Mouse (Mus musculus) thymus, adult 2 months (tissue): Measurements from ENCODE around the gene Rps6ka1. TPM values are rescaled to one million over a fixed set of nuclear protein-coding genes. Genes with fewer than 3 reads are reported as not detected.

ENCODE experiments used
- DNase-seq: peaks from one replicate; pipeline ENCODE4 v3.0.0; 2021
- H3K27ac ChIP-seq: fragments of 200-500 bp; 2 replicates; pipeline ENCODE4 v1.5.1; 2012; ENCODE audit warnings: low read length, control low read depth; ENCODE audit not compliant: control insufficient read depth, insufficient read depth
- H3K27me3 ChIP-seq: fragments of 200-500 bp; 2 replicates; pipeline ENCODE4 v1.6.1; 2012; ENCODE audit warnings: mild to moderate bottlenecking, low read length, moderate library complexity, mixed read lengths; ENCODE audit not compliant: control insufficient read depth, insufficient read depth
- H3K36me3 ChIP-seq: fragments of 200-500 bp; 2 replicates; pipeline ENCODE4 v1.6.1; 2012; ENCODE audit warnings: mild to moderate bottlenecking, low read length, moderate library complexity; ENCODE audit not compliant: control insufficient read depth, insufficient read depth
- H3K4me1 ChIP-seq: fragments of 200-500 bp; replicated peaks from 2 replicates; pipeline ENCODE4 v1.6.1; 2012; ENCODE audit warnings: low read length; ENCODE audit not compliant: control insufficient read depth, insufficient read depth
- H3K4me3 ChIP-seq: fragments of 200-500 bp; 2 replicates; pipeline ENCODE4 v1.5.1; 2012; ENCODE audit warnings: mild to moderate bottlenecking, low read length, control low read depth, moderate library complexity; ENCODE audit not compliant: control insufficient read depth, insufficient read depth
- CTCF ChIP-seq: fragments of 200-500 bp; IDR thresholded peaks from 2 replicates; pipeline ENCODE4 v1.5.1; 2012; ENCODE audit warnings: mild to moderate bottlenecking, control low read depth, low read length, moderate library complexity, borderline replicate concordance; ENCODE audit not compliant: control insufficient read depth, poor library complexity, insufficient read depth; ENCODE audit errors: extremely low read depth
- POLR2A ChIP-seq: fragments of 200-500 bp; IDR thresholded peaks from 2 replicates; pipeline ENCODE4 v1.6.1; 2012; ENCODE audit warnings: mild to moderate bottlenecking, low read length, control low read depth, moderate library complexity; ENCODE audit not compliant: control insufficient read depth, poor library complexity, insufficient read depth; ENCODE audit errors: extremely low read depth
- WGBS: fragments of 180-500 bp; shearing (Covaris S2); methylation state at CpG from one replicate; pipeline ENCODE4 v1.1.7; 2018; 5-methylcytosine and 5-hydroxymethylcytosine counted together
- polyA plus RNA-seq: library from polyadenylated mRNA; depleted of rRNA; stranded (reverse); fragments of >200 nt; gene quantifications from 2 replicates; pipeline ENCODE4 v1.2.3, GENCODE M21; 2012

Gene Rps6ka1
- polyA plus RNA-seq, 1 experiment, result 79.3 TPM

- 94% methylated on average over 13 of the region's 13 CpGs for WGBS
- H3K36me3 ChIP-seq, result peaks cover 25% of the 10 kb centered on the region
- no peaks in the 10 kb centered on the region for H3K27me3 ChIP-seq
- no peak overlapping the region for H3K27ac ChIP-seq
- TF ChIP-seq POLR2A, result no peak
- no peak for TF ChIP-seq CTCF
- H3K4me1 ChIP-seq, result no peaks in the 10 kb centered on the region
- no peak for DNase-seq
- no peak overlapping the region for H3K4me3 ChIP-seq
Observed at GRCm38 (mm10) chr4:133864380-133864981, 23.1 kb downstream of the Rps6ka1 start.

- Histone ChIP-seq H3K4me3 (no peak overlapping the region), H3K27ac (no peak overlapping the region), H3K27me3 (no peaks in the 10 kb centered on the region), H3K36me3 (peaks cover 25% of the 10 kb centered on the region), H3K4me1 (no peaks in the 10 kb centered on the region)
- TF ChIP-seq POLR2A (no peak), CTCF (no peak)
- 90% methylated on average over 12 of the region's 12 CpGs for WGBS
- no peak for DNase-seq
Observed at GRCm38 (mm10) chr4:133863795-133864379, 23.7 kb downstream of the Rps6ka1 start.

GRCm38 (mm10) chr4:133857527-133857926 is 30.1 kb downstream of the Rps6ka1 start:
- no peak overlapping the region for H3K27ac ChIP-seq
- no peak for DNase-seq
- H3K36me3 ChIP-seq, result peaks cover 17% of the 10 kb centered on the region
- TF ChIP-seq POLR2A (no peak), CTCF (peak; percentile 49; the same call in 1 of the 2 replicates)
- no peaks in the 10 kb centered on the region for H3K27me3 ChIP-seq
- WGBS, result 78% methylated on average over 4 of the region's 4 CpGs
- no peaks in the 10 kb centered on the region for H3K4me1 ChIP-seq
- H3K4me3 ChIP-seq, result no peak overlapping the region

GRCm38 (mm10) chr4:133854621-133855020 is 33.0 kb downstream of the Rps6ka1 start:
- no peaks in the 10 kb centered on the region for H3K27me3 ChIP-seq
- TF ChIP-seq POLR2A (no peak), CTCF (no peak)
- H3K36me3 ChIP-seq, result no peaks in the 10 kb centered on the region; the same call in none of the 2 replicates
- no peak overlapping the region for H3K27ac ChIP-seq
- H3K4me3 ChIP-seq, result no peak overlapping the region
- H3K4me1 ChIP-seq, result no peaks in the 10 kb centered on the region
- WGBS, result 98% methylated on average over 4 of the region's 4 CpGs
- no peak for DNase-seq

GRCm38 (mm10) chr4:133853630-133854029 is 34.0 kb downstream of the Rps6ka1 start:
- Histone ChIP-seq H3K27me3 (no peaks in the 10 kb centered on the region), H3K4me1 (no peaks in the 10 kb centered on the region), H3K27ac (no peak overlapping the region), H3K4me3 (no peak overlapping the region), H3K36me3 (no peaks in the 10 kb centered on the region; the same call in 1 of the 2 replicates)
- DNase-seq, result no peak
- 95% methylated on average over 10 of the region's 10 CpGs for WGBS
- TF ChIP-seq POLR2A, result no peak
- no peak for TF ChIP-seq CTCF

GRCm38 (mm10) chr4:133846625-133847024 is 41.0 kb downstream of the Rps6ka1 start:
- DNase-seq, result no peak
- TF ChIP-seq POLR2A (no peak), CTCF (no peak)
- Histone ChIP-seq H3K36me3 (peaks cover 5% of the 10 kb centered on the region; the same call in 1 of the 2 replicates), H3K4me1 (peaks cover 18% of the 10 kb centered on the region), H3K27ac (no peak overlapping the region), H3K4me3 (no peak overlapping the region), H3K27me3 (no peaks in the 10 kb centered on the region)
- 76% methylated on average over 1 of the region's 1 CpGs for WGBS
